Comparison of ENCODE assay signal across 8 mouse cellular contexts in genomic region chr17:36835591-36836426, GRCm38 (mm10). TPM values are rescaled to one million over a fixed set of nuclear protein-coding genes. Genes with fewer than 3 reads are reported as not detected.
A peak's percentile ranks its signal among the peaks of the same experiment; 100 is the strongest.
DNase-seq lines count a peak whose midpoint lies in the region; ATAC-seq and TF ChIP-seq lines count a peak whose summit lies in the region.

No protein-coding gene starts in this region.

- no peak for TF ChIP-seq CTCF in spleen, adult 2 months (IDR thresholded peaks at IDR 0.05; ENCODE audit: extremely low read depth, insufficient read depth, insufficient read length, insufficient replicate concordance)

- TF ChIP-seq POLR2A in spleen, adult 2 months (IDR thresholded peaks at IDR 0.05; ENCODE audit: low read depth, low read length) = no peak

- WGBS in embryonic facial prominence, embryonic 10.5 days = 32% methylated on average over 12 of the region's 12 CpGs
- 24% methylated on average over 12 of the region's 12 CpGs for WGBS in intestine, embryonic 16.5 days
- 36% methylated on average over 12 of the region's 12 CpGs for WGBS in limb, embryonic 10.5 days
- WGBS in midbrain, embryonic 11.5 days = 33% methylated on average over 12 of the region's 12 CpGs
- WGBS in spleen, adult 2 months = 42% methylated on average over 12 of the region's 12 CpGs

- no peaks in the 10 kb centered on the region; the same call in 1 of the 2 replicates for H3K36me3 ChIP-seq in embryonic facial prominence, embryonic 10.5 days (replicated peaks)
- H3K36me3 ChIP-seq in intestine, embryonic 16.5 days (ENCODE audit: control insufficient read depth, insufficient read depth, low read length) = no peaks in the 10 kb centered on the region
- no peaks in the 10 kb centered on the region for H3K36me3 ChIP-seq in limb, embryonic 10.5 days
- H3K36me3 ChIP-seq in midbrain, embryonic 11.5 days (ENCODE audit: control insufficient read depth, insufficient read depth, low read length) = no peaks in the 10 kb centered on the region
- no peaks in the 10 kb centered on the region for H3K36me3 ChIP-seq in spleen, adult 2 months (ENCODE audit: control insufficient read depth, insufficient read depth, low read length)

- H3K9me3 ChIP-seq in embryonic facial prominence, embryonic 10.5 days = no peaks in the 10 kb centered on the region
- H3K9me3 ChIP-seq in intestine, embryonic 16.5 days (ENCODE audit: control insufficient read depth, low read length) = no peaks in the 10 kb centered on the region
- no peaks in the 10 kb centered on the region for H3K9me3 ChIP-seq in limb, embryonic 10.5 days (replicated peaks)
- no peaks in the 10 kb centered on the region for H3K9me3 ChIP-seq in midbrain, embryonic 11.5 days (ENCODE audit: control insufficient read depth, low read length)

- peak overlapping the region; percentile 74 for H3K4me2 ChIP-seq in intestine, embryonic 16.5 days (ENCODE audit: low read depth, low read length)
- peak overlapping the region; percentile 62; the same call in 1 of the 2 replicates for H3K4me2 ChIP-seq in midbrain, embryonic 11.5 days

- ATAC-seq in intestine, embryonic 16.5 days = peak; percentile 52
- ATAC-seq in midbrain, embryonic 11.5 days (ENCODE audit: low FRiP score) = no peak; the same call in 1 of the 2 replicates

- peaks cover 17% of the 10 kb centered on the region for H3K4me1 ChIP-seq in embryonic facial prominence, embryonic 10.5 days
- H3K4me1 ChIP-seq in intestine, embryonic 16.5 days (ENCODE audit: control insufficient read depth, insufficient read depth, low read length) = peaks cover 9% of the 10 kb centered on the region
- H3K4me1 ChIP-seq in limb, embryonic 10.5 days = peaks cover 9% of the 10 kb centered on the region
- H3K4me1 ChIP-seq in midbrain, embryonic 11.5 days (ENCODE audit: control insufficient read depth, insufficient read depth, low read length) = peaks cover 8% of the 10 kb centered on the region
- H3K4me1 ChIP-seq in spleen, adult 2 months (ENCODE audit: control insufficient read depth, insufficient read depth, insufficient read length) = no peaks in the 10 kb centered on the region; the same call in 1 of the 2 replicates

- H3K9ac ChIP-seq in intestine, embryonic 16.5 days (ENCODE audit: low read depth, low read length) = peak overlapping the region; percentile 64; the same call in 1 of the 2 replicates
- no peak overlapping the region for H3K9ac ChIP-seq in midbrain, embryonic 11.5 days (ENCODE audit: low read length)

- no peaks in the 10 kb centered on the region for H3K27me3 ChIP-seq in embryonic facial prominence, embryonic 10.5 days (replicated peaks; ENCODE audit: low read depth, poor library complexity, severe bottlenecking)
- no peaks in the 10 kb centered on the region; the same call in 1 of the 2 replicates for H3K27me3 ChIP-seq in intestine, embryonic 16.5 days (replicated peaks; ENCODE audit: control insufficient read depth, insufficient read depth, low read length)
- H3K27me3 ChIP-seq in limb, embryonic 10.5 days (ENCODE audit: low read depth, poor library complexity, severe bottlenecking) = no peaks in the 10 kb centered on the region
- H3K27me3 ChIP-seq in midbrain, embryonic 11.5 days (ENCODE audit: control insufficient read depth, insufficient read depth, low read length) = no peaks in the 10 kb centered on the region
- H3K27me3 ChIP-seq in spleen, adult 2 months (ENCODE audit: control insufficient read depth, insufficient read depth, low read length) = no peaks in the 10 kb centered on the region

- H3K4me3 ChIP-seq in embryonic facial prominence, embryonic 10.5 days = peak overlapping the region; percentile 79
- H3K4me3 ChIP-seq in intestine, embryonic 16.5 days (ENCODE audit: low read length) = peak overlapping the region; percentile 76
- peak overlapping the region; percentile 76 for H3K4me3 ChIP-seq in limb, embryonic 10.5 days
- no peak overlapping the region for H3K4me3 ChIP-seq in midbrain, embryonic 11.5 days (ENCODE audit: low read depth, low read length)
- H3K4me3 ChIP-seq in spleen, adult 2 months (ENCODE audit: extremely low read depth, insufficient read depth, insufficient read length) = no peak overlapping the region

- DNase-seq in ovary, adult 18-20 months (ENCODE audit: low spot score) = peak; percentile 56
- DNase-seq in ovary, postnatal 10 days (ENCODE audit: low spot score) = no peak
- peak; percentile 66 for DNase-seq in embryonic facial prominence, embryonic 10.5 days (ENCODE audit: low spot score)
- peak; percentile 86 for DNase-seq in gonadal fat pad, adult 2 months (ENCODE audit: low read depth)
- DNase-seq in limb, embryonic 10.5 days (ENCODE audit: low spot score) = peak; percentile 48
- DNase-seq in midbrain, embryonic 11.5 days (ENCODE audit: low spot score, missing footprints) = peak; percentile 88
- peak; percentile 47 for DNase-seq in spleen, adult 2 months (ENCODE audit: low read depth in 1 of 2, low spot score in 2 of 2)

- H3K27ac ChIP-seq in embryonic facial prominence, embryonic 10.5 days (replicated peaks) = peak overlapping the region; percentile 94; the same call in 1 of the 2 replicates
- H3K27ac ChIP-seq in intestine, embryonic 16.5 days (ENCODE audit: low read length) = peak overlapping the region; percentile 88
- H3K27ac ChIP-seq in limb, embryonic 10.5 days = peak overlapping the region; percentile 95
- no peak overlapping the region for H3K27ac ChIP-seq in midbrain, embryonic 11.5 days (ENCODE audit: low read depth, low read length)
- H3K27ac ChIP-seq in spleen, adult 2 months (ENCODE audit: insufficient read depth, low read length) = no peak overlapping the region

RNA-seq across cellular contexts. Expression of gene Trim26, which starts 1.1 kb away (rescaled TPM):
- polyA plus RNA-seq in embryonic facial prominence, embryonic 10.5 days (2016; fragmentation: Nextera tagmentation; extraction: Ambion mirVana) = 42.1 and 45.6 TPM in 2 replicates
- polyA plus RNA-seq in gonadal fat pad, adult 2 months (2012; rRNA removed) = 39.2 and 43.9 TPM in 2 replicates
- polyA plus RNA-seq in intestine, embryonic 16.5 days (2015; fragmentation: Nextera tagmentation; extraction: Ambion mirVana) = 36.5 and 39.2 TPM in 2 replicates
- 36.7 and 48.1 TPM in 2 replicates for polyA plus RNA-seq in limb, embryonic 10.5 days (2016; fragmentation: Nextera tagmentation; extraction: Ambion mirVana)
- polyA plus RNA-seq in midbrain, embryonic 11.5 days (2014; fragmentation: Nextera tagmentation; extraction: Ambion mirVana) = 32.4 and 35.0 TPM in 2 replicates
- polyA plus RNA-seq in spleen, adult 2 months (2012; rRNA removed) = 50.6 and 55.6 TPM in 2 replicates

RNA-seq across cellular contexts. Expression of gene H2-M10.6, which starts 23.8 kb away (rescaled TPM):
- polyA plus RNA-seq in embryonic facial prominence, embryonic 10.5 days (2016; fragmentation: Nextera tagmentation; extraction: Ambion mirVana) = not detected in 2 replicates
- polyA plus RNA-seq in gonadal fat pad, adult 2 months (2012; rRNA removed) = not detected in 2 replicates
- polyA plus RNA-seq in intestine, embryonic 16.5 days (2015; fragmentation: Nextera tagmentation; extraction: Ambion mirVana) = not detected in 2 replicates
- not detected in 2 replicates for polyA plus RNA-seq in limb, embryonic 10.5 days (2016; fragmentation: Nextera tagmentation; extraction: Ambion mirVana)
- not detected in 2 replicates for polyA plus RNA-seq in midbrain, embryonic 11.5 days (2014; fragmentation: Nextera tagmentation; extraction: Ambion mirVana)
- polyA plus RNA-seq in spleen, adult 2 months (2012; rRNA removed) = not detected in 2 replicates

RNA-seq across cellular contexts. Expression of gene Trim15, which starts 31.2 kb away (rescaled TPM):
- 0.21 and 0.36 TPM in 2 replicates for polyA plus RNA-seq in embryonic facial prominence, embryonic 10.5 days (2016; fragmentation: Nextera tagmentation; extraction: Ambion mirVana)
- 0.15 TPM in 1 of 2 replicates, not detected in the other for polyA plus RNA-seq in gonadal fat pad, adult 2 months (2012; rRNA removed)
- polyA plus RNA-seq in intestine, embryonic 16.5 days (2015; fragmentation: Nextera tagmentation; extraction: Ambion mirVana) = 8.5 and 11.6 TPM in 2 replicates
- polyA plus RNA-seq in limb, embryonic 10.5 days (2016; fragmentation: Nextera tagmentation; extraction: Ambion mirVana) = 0.18 and 0.30 TPM in 2 replicates
- polyA plus RNA-seq in midbrain, embryonic 11.5 days (2014; fragmentation: Nextera tagmentation; extraction: Ambion mirVana) = 0.48 and 0.51 TPM in 2 replicates
- 0.04 and 0.05 TPM in 2 replicates for polyA plus RNA-seq in spleen, adult 2 months (2012; rRNA removed)

RNA-seq across cellular contexts. Expression of gene Trim10, which starts 33.6 kb away (rescaled TPM):
- 5.8 and 6.0 TPM in 2 replicates for polyA plus RNA-seq in embryonic facial prominence, embryonic 10.5 days (2016; fragmentation: Nextera tagmentation; extraction: Ambion mirVana)
- polyA plus RNA-seq in gonadal fat pad, adult 2 months (2012; rRNA removed) = 0.13 and 0.27 TPM in 2 replicates
- polyA plus RNA-seq in intestine, embryonic 16.5 days (2015; fragmentation: Nextera tagmentation; extraction: Ambion mirVana) = 3.3 and 5.7 TPM in 2 replicates
- 5.1 and 5.8 TPM in 2 replicates for polyA plus RNA-seq in limb, embryonic 10.5 days (2016; fragmentation: Nextera tagmentation; extraction: Ambion mirVana)
- 7.7 and 8.1 TPM in 2 replicates for polyA plus RNA-seq in midbrain, embryonic 11.5 days (2014; fragmentation: Nextera tagmentation; extraction: Ambion mirVana)
- 16.8 and 37.0 TPM in 2 replicates for polyA plus RNA-seq in spleen, adult 2 months (2012; rRNA removed)

RNA-seq across cellular contexts. Expression of gene Trim40, which starts 54.1 kb away (rescaled TPM):
- polyA plus RNA-seq in embryonic facial prominence, embryonic 10.5 days (2016; fragmentation: Nextera tagmentation; extraction: Ambion mirVana) = not detected in 2 replicates
- polyA plus RNA-seq in gonadal fat pad, adult 2 months (2012; rRNA removed) = not detected in 2 replicates
- polyA plus RNA-seq in intestine, embryonic 16.5 days (2015; fragmentation: Nextera tagmentation; extraction: Ambion mirVana) = 2.3 and 2.6 TPM in 2 replicates
- polyA plus RNA-seq in limb, embryonic 10.5 days (2016; fragmentation: Nextera tagmentation; extraction: Ambion mirVana) = not detected in 2 replicates
- not detected in 2 replicates for polyA plus RNA-seq in midbrain, embryonic 11.5 days (2014; fragmentation: Nextera tagmentation; extraction: Ambion mirVana)
- 0.19 TPM in 1 of 2 replicates, not detected in the other for polyA plus RNA-seq in spleen, adult 2 months (2012; rRNA removed)

Comparison
In these comparisons a context has a peak if more than half of its experiments do, and no peak if none do; other contexts are left out.
1. H3K27ac ChIP-seq: peak in embryonic facial prominence, embryonic 10.5 days (single experiment), intestine, embryonic 16.5 days (single experiment) and limb, embryonic 10.5 days (single experiment); none in midbrain, embryonic 11.5 days (single experiment) and spleen, adult 2 months (single experiment).
2. H3K4me3 ChIP-seq: peak in embryonic facial prominence, embryonic 10.5 days (single experiment), intestine, embryonic 16.5 days (single experiment) and limb, embryonic 10.5 days (single experiment); none in midbrain, embryonic 11.5 days (single experiment) and spleen, adult 2 months (single experiment).